Mouse (Mus musculus): ENCODE measurements around the gene Sh2d7. TPM values are rescaled to one million over a fixed set of nuclear protein-coding genes. Genes with fewer than 3 reads are reported as not detected.
"Not testable (repeated sequence)": the region's sequence is repeated elsewhere in the genome, so short reads cannot be mapped to it uniquely, and the experiment has no call there.

Sh2d7 gene
- polyA plus RNA-seq, 1 experiment, result not detected

DNA sequence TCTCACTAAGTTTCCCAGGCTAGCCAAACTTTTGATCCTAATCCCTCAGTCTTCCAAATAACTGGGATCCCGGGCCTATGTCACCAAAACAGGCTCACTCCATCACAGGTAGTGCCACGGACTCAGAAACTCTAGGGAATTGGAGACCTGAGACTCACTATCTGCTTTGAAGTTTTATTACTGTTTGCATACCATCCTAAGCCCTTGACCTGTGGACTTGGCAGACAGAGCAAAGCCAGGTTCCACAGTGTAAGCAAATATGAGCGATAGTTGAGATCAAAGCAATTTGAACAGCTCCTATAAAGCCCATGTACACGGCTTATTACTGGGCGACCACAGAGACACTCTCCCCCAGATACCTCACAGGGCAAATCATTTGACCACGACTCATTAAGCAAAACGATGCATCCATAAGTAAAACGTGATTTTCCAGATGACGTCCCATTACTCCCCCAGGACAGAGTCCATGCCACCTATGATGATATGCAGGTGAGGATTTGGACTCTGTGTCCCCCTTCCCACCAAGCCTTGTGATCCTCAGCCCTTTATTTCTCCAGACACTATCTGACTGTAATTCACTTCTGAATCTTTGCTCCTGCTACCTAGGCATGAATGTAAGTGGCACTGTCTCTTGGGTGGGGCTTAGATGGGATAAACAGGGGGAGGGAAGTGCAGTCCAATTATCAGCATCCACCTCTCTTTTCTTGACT, 32.5 kb downstream of the Sh2d7 start:
- no peaks in the 10 kb centered on the region for H3K4me1 ChIP-seq (ENCODE audit: control insufficient read depth, insufficient read depth, insufficient read length)
- H3K27me3 ChIP-seq (ENCODE audit: control insufficient read depth, insufficient read depth, low read length), result no peaks in the 10 kb centered on the region
- 85% methylated on average over 9 of the region's 9 CpGs for WGBS
- H3K36me3 ChIP-seq (ENCODE audit: control insufficient read depth, insufficient read depth, low read length), result no peaks in the 10 kb centered on the region
- no peak overlapping the region for H3K4me3 ChIP-seq (ENCODE audit: extremely low read depth, insufficient read depth, insufficient read length)
- no peak for DNase-seq (ENCODE audit: low read depth in 1 of 2, low spot score in 2 of 2)
- H3K27ac ChIP-seq (ENCODE audit: insufficient read depth, low read length), result no peak overlapping the region
- TF ChIP-seq CTCF (IDR thresholded peaks at IDR 0.05; ENCODE audit: extremely low read depth, insufficient read depth, insufficient read length, insufficient replicate concordance) (no peak), POLR2A (IDR thresholded peaks at IDR 0.05; ENCODE audit: low read depth, low read length) (no peak)

DNA sequence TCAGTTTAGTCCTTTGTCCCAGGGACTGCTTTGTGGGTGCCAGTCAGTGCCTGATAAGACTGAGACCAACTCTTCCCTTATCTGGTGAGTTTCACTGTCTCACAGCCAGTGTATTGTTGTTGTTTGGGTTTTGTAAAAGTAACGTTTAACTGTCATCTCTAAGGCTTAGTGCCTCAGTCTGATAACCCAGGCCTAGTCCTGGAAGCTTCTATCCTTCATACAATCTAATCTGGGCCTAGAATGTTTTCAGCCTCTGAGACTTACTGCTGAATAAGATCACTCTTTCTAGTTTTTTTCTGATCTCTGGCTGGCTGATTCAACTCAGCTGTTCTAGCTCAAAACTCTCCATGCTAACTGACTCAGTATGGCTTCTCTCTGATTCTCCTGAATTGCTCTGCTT, 44.9 kb downstream of the Sh2d7 start:
- H3K27me3 ChIP-seq (ENCODE audit: control insufficient read depth, insufficient read depth, low read length), result no peaks in the 10 kb centered on the region
- WGBS, result 67% methylated on average over 1 of the region's 1 CpGs
- no peak overlapping the region for H3K27ac ChIP-seq (ENCODE audit: insufficient read depth, low read length)
- no peak for TF ChIP-seq CTCF (IDR thresholded peaks at IDR 0.05; ENCODE audit: extremely low read depth, insufficient read depth, insufficient read length, insufficient replicate concordance)
- TF ChIP-seq POLR2A (IDR thresholded peaks at IDR 0.05; ENCODE audit: low read depth, low read length), result no peak
- H3K4me3 ChIP-seq (ENCODE audit: extremely low read depth, insufficient read depth, insufficient read length), result no peak overlapping the region
- no peaks in the 10 kb centered on the region for H3K36me3 ChIP-seq (ENCODE audit: control insufficient read depth, insufficient read depth, low read length)
- H3K4me1 ChIP-seq (ENCODE audit: control insufficient read depth, insufficient read depth, insufficient read length), result peaks cover 4% of the 10 kb centered on the region
- no peak for DNase-seq (ENCODE audit: low read depth in 1 of 2, low spot score in 2 of 2)

DNA sequence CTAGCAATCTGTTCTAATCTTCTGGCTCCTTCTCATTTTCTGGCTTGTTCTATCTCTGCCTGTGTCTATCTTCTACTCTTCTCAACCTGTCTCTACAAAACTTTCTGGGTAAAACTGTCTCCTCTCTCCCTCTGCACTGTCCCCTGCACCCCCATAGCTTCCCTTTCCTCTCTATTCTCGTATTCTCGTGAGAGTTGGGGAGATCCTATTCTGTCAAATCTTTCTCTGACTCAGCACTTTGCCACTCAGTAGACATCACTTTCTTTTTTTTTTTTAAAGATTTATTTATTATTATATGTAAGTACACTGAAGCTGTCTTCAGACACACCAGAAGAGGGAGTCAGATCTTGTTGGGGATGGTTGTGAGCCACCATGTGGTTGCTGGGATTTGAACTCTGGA, 45.3 kb downstream of the Sh2d7 start:
- not testable (repeated sequence) for H3K36me3 ChIP-seq (ENCODE audit: control insufficient read depth, insufficient read depth, low read length); DNase-seq (ENCODE audit: low read depth in 1 of 2, low spot score in 2 of 2); H3K4me3 ChIP-seq (ENCODE audit: extremely low read depth, insufficient read depth, insufficient read length); H3K4me1 ChIP-seq (ENCODE audit: control insufficient read depth, insufficient read depth, insufficient read length); H3K27me3 ChIP-seq (ENCODE audit: control insufficient read depth, insufficient read depth, low read length); H3K27ac ChIP-seq (ENCODE audit: insufficient read depth, low read length)
- WGBS, result 58% methylated on average over 2 of the region's 2 CpGs

DNA sequence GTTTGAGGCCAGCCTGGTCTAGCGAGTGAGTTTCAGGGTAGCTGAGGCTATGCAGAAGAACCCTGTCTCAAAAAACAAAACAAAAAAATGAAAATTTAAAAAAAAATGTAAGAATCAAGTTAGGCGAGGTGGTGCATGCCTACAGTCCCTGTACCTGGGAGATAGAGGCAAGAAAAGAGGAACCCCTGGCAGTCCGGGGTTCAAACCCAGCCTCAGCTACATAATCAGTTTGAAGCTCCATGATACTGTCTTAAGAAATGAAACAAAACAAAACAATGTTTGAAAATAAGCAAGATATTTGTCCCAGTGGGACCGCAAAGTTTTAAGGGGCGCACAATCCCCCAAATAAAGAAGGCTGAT, 47.0 kb downstream of the Sh2d7 start:
- Histone ChIP-seq H3K4me3 (ENCODE audit: extremely low read depth, insufficient read depth, insufficient read length) (no peak overlapping the region), H3K36me3 (ENCODE audit: control insufficient read depth, insufficient read depth, low read length) (peaks cover 2% of the 10 kb centered on the region), H3K27me3 (ENCODE audit: control insufficient read depth, insufficient read depth, low read length) (no peaks in the 10 kb centered on the region), H3K4me1 (ENCODE audit: control insufficient read depth, insufficient read depth, insufficient read length) (peaks cover 4% of the 10 kb centered on the region), H3K27ac (ENCODE audit: insufficient read depth, low read length) (no peak overlapping the region)
- 31% methylated on average over 5 of the region's 5 CpGs for WGBS
- DNase-seq (ENCODE audit: low read depth in 1 of 2, low spot score in 2 of 2), result no peak
- TF ChIP-seq POLR2A (IDR thresholded peaks at IDR 0.05; ENCODE audit: low read depth, low read length) (no peak), CTCF (IDR thresholded peaks at IDR 0.05; ENCODE audit: extremely low read depth, insufficient read depth, insufficient read length, insufficient replicate concordance) (no peak)

DNA sequence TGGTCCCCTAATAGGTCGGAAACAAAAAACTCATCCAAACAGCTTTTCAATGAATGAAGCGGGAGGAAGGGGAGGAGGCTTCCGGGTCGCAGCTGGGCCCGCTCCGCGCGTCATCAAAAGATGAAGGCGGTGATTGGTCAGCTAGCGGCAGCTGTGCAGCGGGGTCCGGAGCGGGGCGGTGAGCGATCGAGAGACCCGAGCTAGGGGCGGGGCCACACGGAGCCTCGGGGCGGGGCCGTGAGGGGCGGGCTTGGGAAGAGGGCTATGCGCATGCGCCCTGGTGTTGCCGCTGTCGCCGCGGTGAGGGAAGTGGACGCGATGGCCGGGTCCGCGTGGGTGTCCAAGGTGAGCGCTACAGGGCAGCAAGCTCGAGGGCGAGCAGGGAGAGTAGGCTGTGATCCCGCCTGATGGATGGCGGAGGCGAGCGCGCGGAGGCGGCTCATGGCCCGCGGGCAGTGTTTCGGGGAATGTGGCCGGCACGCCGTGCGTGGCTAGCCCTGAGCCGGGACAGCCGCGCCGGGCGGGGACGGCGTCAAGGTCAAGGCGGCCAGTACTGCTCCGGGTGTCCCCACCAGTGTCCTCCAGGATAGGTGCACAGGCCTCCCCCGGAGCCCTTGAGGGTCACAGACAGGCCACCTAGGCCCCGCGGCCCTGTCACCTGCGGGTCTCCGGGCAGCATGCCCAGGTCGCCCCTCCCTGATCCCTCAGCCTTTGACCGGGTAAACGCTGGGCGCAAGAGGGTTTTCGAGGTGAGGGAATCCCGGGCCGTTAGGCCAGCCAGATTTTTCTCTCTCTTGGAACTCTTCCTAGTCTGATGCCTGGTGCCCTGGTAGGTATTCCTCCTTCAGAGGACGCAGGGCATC, 47.6 kb downstream of the Sh2d7 start, which contains the start of gene Idh3a:
Idh3a (plus strand) TSS at position 136 of the 863 bp plus-strand sequence.
- Histone ChIP-seq H3K4me3 (ENCODE audit: extremely low read depth, insufficient read depth, insufficient read length) (peak within 1 kb of the TSS; percentile 92), H3K27me3 (ENCODE audit: control insufficient read depth, insufficient read depth, low read length) (no peaks in the 10 kb centered on the region), H3K27ac (ENCODE audit: insufficient read depth, low read length) (peak within 1 kb of the TSS; percentile 28; the same call in 1 of the 2 replicates), H3K4me1 (ENCODE audit: control insufficient read depth, insufficient read depth, insufficient read length) (peaks cover 4% of the 10 kb centered on the region), H3K36me3 (ENCODE audit: control insufficient read depth, insufficient read depth, low read length) (peaks cover 2% of the 10 kb centered on the region)
- WGBS, result under 1% methylated on average over 72 of the region's 73 CpGs
- peak; percentile 28; the same call in 1 of the 2 replicates for TF ChIP-seq POLR2A (IDR thresholded peaks at IDR 0.05; ENCODE audit: low read depth, low read length)
- TF ChIP-seq CTCF (IDR thresholded peaks at IDR 0.05; ENCODE audit: extremely low read depth, insufficient read depth, insufficient read length, insufficient replicate concordance), result no peak
- DNase-seq (ENCODE audit: low read depth in 1 of 2, low spot score in 2 of 2), result peak; percentile 90 to 98

DNA sequence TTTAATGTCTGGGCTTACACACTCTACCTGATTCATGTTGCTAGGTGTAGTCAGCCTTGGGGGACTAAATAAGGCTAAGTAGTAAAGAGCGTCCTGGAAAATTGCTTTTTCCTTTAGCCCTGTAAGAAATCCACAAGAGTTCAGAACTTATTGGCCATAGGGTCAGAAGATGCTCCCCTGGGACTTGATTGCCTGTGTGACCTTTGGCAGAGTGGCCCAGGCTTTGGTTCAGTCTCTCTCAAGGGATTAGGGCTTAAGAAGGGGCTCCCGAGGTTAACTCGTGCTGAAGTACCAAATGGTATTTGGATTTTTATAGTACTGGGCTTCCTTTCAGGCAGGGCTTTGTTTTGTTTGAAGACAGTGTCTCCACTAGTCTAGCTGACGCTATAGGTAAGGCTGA, 49.1 kb downstream of the Sh2d7 start:
- H3K4me3 ChIP-seq (ENCODE audit: extremely low read depth, insufficient read depth, insufficient read length), result no peak overlapping the region
- peaks cover 4% of the 10 kb centered on the region for H3K4me1 ChIP-seq (ENCODE audit: control insufficient read depth, insufficient read depth, insufficient read length)
- no peak for DNase-seq (ENCODE audit: low read depth in 1 of 2, low spot score in 2 of 2)
- no peak for TF ChIP-seq POLR2A (IDR thresholded peaks at IDR 0.05; ENCODE audit: low read depth, low read length)
- TF ChIP-seq CTCF (IDR thresholded peaks at IDR 0.05; ENCODE audit: extremely low read depth, insufficient read depth, insufficient read length, insufficient replicate concordance), result no peak
- 83% methylated on average over 4 of the region's 4 CpGs for WGBS
- H3K36me3 ChIP-seq (ENCODE audit: control insufficient read depth, insufficient read depth, low read length), result peaks cover 8% of the 10 kb centered on the region
- H3K27me3 ChIP-seq (ENCODE audit: control insufficient read depth, insufficient read depth, low read length), result no peaks in the 10 kb centered on the region
- no peak overlapping the region for H3K27ac ChIP-seq (ENCODE audit: insufficient read depth, low read length)

DNA sequence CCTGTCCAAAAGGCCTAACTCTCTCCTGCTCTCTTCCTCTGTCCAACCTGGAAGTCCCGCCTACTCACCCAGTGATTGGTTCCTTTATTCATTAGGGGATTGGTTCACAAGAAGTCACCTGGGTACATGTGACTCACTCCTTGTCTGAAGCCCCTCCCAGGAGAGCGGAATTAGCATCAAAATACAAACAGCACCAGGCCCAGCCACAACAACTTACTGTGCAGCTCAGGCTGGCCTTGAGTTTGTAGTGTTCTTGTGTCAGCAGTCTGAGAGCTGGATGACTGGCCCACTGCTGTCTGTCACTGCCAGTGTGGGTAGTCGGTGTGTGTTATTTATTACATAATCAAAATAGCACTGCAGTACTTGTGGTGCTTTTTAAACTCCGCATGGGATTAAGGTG, 54.9 kb downstream of the Sh2d7 start:
- H3K27ac ChIP-seq (ENCODE audit: insufficient read depth, low read length); H3K27me3 ChIP-seq (ENCODE audit: control insufficient read depth, insufficient read depth, low read length); H3K4me1 ChIP-seq (ENCODE audit: control insufficient read depth, insufficient read depth, insufficient read length); DNase-seq (ENCODE audit: low read depth in 1 of 2, low spot score in 2 of 2); H3K4me3 ChIP-seq (ENCODE audit: extremely low read depth, insufficient read depth, insufficient read length): not testable (repeated sequence)
- WGBS, result 93% methylated on average over 4 of the region's 4 CpGs
- peaks cover 45% of the 10 kb centered on the region for H3K36me3 ChIP-seq (ENCODE audit: control insufficient read depth, insufficient read depth, low read length)

Other genes starting within 250 kb of the Sh2d7 start
- gene Dmxl2, start 37.4 kb upstream of the Sh2d7 start, polyA plus RNA-seq (2012; rRNA removed), result 1.0 and 2.0 TPM in 2 replicates
- 2.0 and 3.0 TPM in 2 replicates for gene Cib2, start 21.2 kb downstream of the Sh2d7 start, polyA plus RNA-seq (2012; rRNA removed)
- 10.6 TPM in 2 replicates for gene Idh3a, start 47.4 kb downstream of the Sh2d7 start, polyA plus RNA-seq (2012; rRNA removed)
- gene Acsbg1, start 122.9 kb downstream of the Sh2d7 start, polyA plus RNA-seq (2012; rRNA removed), result 3.2 and 3.7 TPM in 2 replicates
- 4.4 and 5.6 TPM in 2 replicates for gene Dnaja4, start 159.9 kb downstream of the Sh2d7 start, polyA plus RNA-seq (2012; rRNA removed)
- gene Wdr61, start 195.5 kb downstream of the Sh2d7 start, polyA plus RNA-seq (2012; rRNA removed), result 13.2 and 13.4 TPM in 2 replicates
- gene Crabp1, start 225.8 kb downstream of the Sh2d7 start, polyA plus RNA-seq (2012; rRNA removed), result 0.21 and 0.23 TPM in 2 replicates